Mouse (Mus musculus) cortical plate, adult 2 months (tissue): ENCODE results near the gene Ifitm3.

Source experiments
- CTCF ChIP-seq: fragments of 200-500 bp; IDR thresholded peaks from 2 replicates; pipeline ENCODE4 v1.5.1; 2011; ENCODE audit warnings: mild to moderate bottlenecking, control low read depth, low read length; ENCODE audit not compliant: insufficient read depth; ENCODE audit errors: extremely low read depth
- POLR2A ChIP-seq: fragments of 200-500 bp; IDR thresholded peaks from 2 replicates; pipeline ENCODE4 v1.6.1; 2011; ENCODE audit warnings: mild to moderate bottlenecking, low read length, control low read depth; ENCODE audit not compliant: insufficient read depth; ENCODE audit errors: extremely low read depth

DNA sequence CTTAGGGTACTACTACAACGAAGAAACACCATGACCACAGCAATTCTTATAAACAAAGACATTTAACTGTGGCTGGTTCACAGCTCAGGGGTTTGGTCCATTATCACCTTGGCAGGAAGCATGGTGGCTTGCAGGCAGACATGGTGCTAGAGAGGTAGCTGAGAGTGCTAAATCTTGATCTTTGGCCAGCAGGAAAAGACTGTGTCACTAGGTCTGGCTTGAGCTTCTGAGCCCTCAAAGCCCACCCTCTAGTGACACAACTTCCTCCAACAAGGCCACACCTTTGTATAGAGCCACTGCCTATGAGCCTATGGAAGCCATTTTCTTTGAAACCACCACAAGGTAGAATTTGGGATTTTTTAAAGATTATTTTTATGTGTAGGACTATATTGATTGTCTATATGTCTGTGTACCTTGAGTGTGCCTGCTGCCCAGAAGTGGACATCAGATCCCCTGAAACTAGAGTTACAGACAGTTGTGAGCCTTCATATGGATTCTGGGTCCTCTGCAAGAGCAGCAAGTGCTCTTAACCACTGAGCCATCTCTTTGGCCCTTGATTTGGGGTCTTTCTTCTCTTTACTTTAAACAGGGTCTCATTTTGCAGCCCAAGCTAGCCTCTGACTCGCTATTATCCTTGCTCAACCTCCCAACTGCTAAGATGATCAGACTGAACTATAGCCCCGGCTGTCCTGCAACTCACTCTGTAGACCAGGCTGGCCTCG, 29.0 kb upstream of the Ifitm3 start:
- TF ChIP-seq CTCF (no peak), POLR2A (no peak)
